Mouse (Mus musculus) left cerebral cortex, adult 2 months (tissue): Measurements from ENCODE around the gene Clmn. TPM values are rescaled to one million over a fixed set of nuclear protein-coding genes. Genes with fewer than 3 reads are reported as not detected.

Source experiments
- DNase-seq, 2 experiments: peaks; one replicate each; pipeline ENCODE4 v3.0.0; 2021 to 2022; ENCODE audit warnings: low spot score in 2 of 2, mixed read lengths in 1 of 2; ENCODE audit errors: extremely low spot score in 1 of 2
- H3K27ac ChIP-seq: fragments of 200-600 bp; 2 replicates; pipeline ENCODE4 v1.8.1; 2022
- H3K4me3 ChIP-seq: fragments of 200-600 bp; 2 replicates; pipeline ENCODE4 v1.8.1; 2022
- CTCF ChIP-seq: fragments of 200-600 bp; IDR thresholded peaks from 2 replicates; pipeline ENCODE4 v1.8.1; 2022; ENCODE audit warnings: antibody characterized with exemption, mild to moderate bottlenecking, moderate library complexity
- intact Hi-C: fragments of 180-260 bp; cut with DNase I; formaldehyde crosslinking; loops from one replicate; pipeline ENCODE4 v1.15.1; 2025
- total RNA-seq, 2 experiments: library from RNA; stranded (reverse); gene quantifications; 2 replicates each; pipeline ENCODE4 v1.2.3; 2021

Gene Clmn
- total RNA-seq, 2 experiments from 2014 or later, result 43.1 to 51.7 TPM

- intact Hi-C loops, result no loop called here
- TF ChIP-seq CTCF, result no peak
- H3K27ac ChIP-seq, result no peak overlapping the region
- no peak overlapping the region for H3K4me3 ChIP-seq
- no peak for DNase-seq
Observed at GRCm38 (mm10) chr12:104806680-104807375, 58.0 kb downstream of the Clmn start.

- Histone ChIP-seq H3K27ac (no peak overlapping the region), H3K4me3 (no peak overlapping the region)
- no peak for TF ChIP-seq CTCF
- DNase-seq, result no peak
- intact Hi-C loops, result no loop called here
Observed at GRCm38 (mm10) chr12:104801494-104802260, 63.2 kb downstream of the Clmn start.

- peak; percentile 29 for TF ChIP-seq CTCF
Observed at GRCm38 (mm10) chr12:104799365-104799764, 65.5 kb downstream of the Clmn start.

GRCm38 (mm10) chr12:104797905-104798304 lies 67.0 kb downstream of the Clmn start:
- H3K4me3 ChIP-seq, result no peak overlapping the region
- intact Hi-C loops, result no loop called here
- no peak for TF ChIP-seq CTCF
- no peak for DNase-seq
- H3K27ac ChIP-seq, result no peak overlapping the region

More at GRCm38 (mm10) chr12:104799365-104799764, 65.5 kb downstream of the Clmn start:
- DNase-seq, result no peak
- H3K27ac ChIP-seq, result no peak overlapping the region
- intact Hi-C loops, result no loop called here
- no peak overlapping the region for H3K4me3 ChIP-seq

GRCm38 (mm10) chr12:104796635-104797378 lies 68.1 kb downstream of the Clmn start:
- peak; percentile 37 for TF ChIP-seq CTCF
- no peak overlapping the region for H3K27ac ChIP-seq
- intact Hi-C loops, result no loop called here
- DNase-seq, result no peak
- H3K4me3 ChIP-seq, result no peak overlapping the region

GRCm38 (mm10) chr12:104794957-104795356 lies 69.9 kb downstream of the Clmn start:
- H3K27ac ChIP-seq, result peak overlapping the region; percentile 17; the same call in 1 of the 2 replicates
- H3K4me3 ChIP-seq, result no peak overlapping the region
- DNase-seq, result no peak
- intact Hi-C loops, result no loop called here
- TF ChIP-seq CTCF, result no peak

- H3K27ac ChIP-seq, result no peak overlapping the region
- DNase-seq, result no peak
- no peak for TF ChIP-seq CTCF
- intact Hi-C loops, result no loop called here
- H3K4me3 ChIP-seq, result no peak overlapping the region
Observed at GRCm38 (mm10) chr12:104793486-104793885, 71.4 kb downstream of the Clmn start.

GRCm38 (mm10) chr12:104777603-104778002 lies 87.3 kb downstream of the Clmn start:
- intact Hi-C loops, result no loop called here
- H3K4me3 ChIP-seq, result no peak overlapping the region
- no peak for TF ChIP-seq CTCF
- DNase-seq, result no peak
- no peak overlapping the region for H3K27ac ChIP-seq

- intact Hi-C loops, result loop anchor here (2.0 kb wide), 1 partner anchor 167 kb away; no protein-coding TSS in a partner anchor
- Histone ChIP-seq H3K4me3 (no peak overlapping the region), H3K27ac (no peak overlapping the region)
- no peak for DNase-seq
- TF ChIP-seq CTCF, result peak; percentile 45
Observed at GRCm38 (mm10) chr12:104771941-104772340, 92.9 kb downstream of the Clmn start.

- TF ChIP-seq CTCF, result no peak
- no peak for DNase-seq
- Histone ChIP-seq H3K27ac (no peak overlapping the region), H3K4me3 (no peak overlapping the region)
- intact Hi-C loops, result no loop called here
Observed at GRCm38 (mm10) chr12:104769201-104769785, 95.6 kb downstream of the Clmn start.

- TF ChIP-seq CTCF, result peak; percentile 54
- no peak overlapping the region for H3K27ac ChIP-seq
- H3K4me3 ChIP-seq, result no peak overlapping the region
- no peak for DNase-seq
- intact Hi-C loops, result no loop called here
Observed at GRCm38 (mm10) chr12:104767183-104767582, 97.7 kb downstream of the Clmn start.

GRCm38 (mm10) chr12:104765761-104766160 lies 99.1 kb downstream of the Clmn start:
- H3K27ac ChIP-seq, result no peak overlapping the region
- no peak for DNase-seq
- H3K4me3 ChIP-seq, result no peak overlapping the region
- intact Hi-C loops, result no loop called here
- TF ChIP-seq CTCF, result no peak
